8 mouse cellular contexts compared by ENCODE assay signal in the genomic region with DNA sequence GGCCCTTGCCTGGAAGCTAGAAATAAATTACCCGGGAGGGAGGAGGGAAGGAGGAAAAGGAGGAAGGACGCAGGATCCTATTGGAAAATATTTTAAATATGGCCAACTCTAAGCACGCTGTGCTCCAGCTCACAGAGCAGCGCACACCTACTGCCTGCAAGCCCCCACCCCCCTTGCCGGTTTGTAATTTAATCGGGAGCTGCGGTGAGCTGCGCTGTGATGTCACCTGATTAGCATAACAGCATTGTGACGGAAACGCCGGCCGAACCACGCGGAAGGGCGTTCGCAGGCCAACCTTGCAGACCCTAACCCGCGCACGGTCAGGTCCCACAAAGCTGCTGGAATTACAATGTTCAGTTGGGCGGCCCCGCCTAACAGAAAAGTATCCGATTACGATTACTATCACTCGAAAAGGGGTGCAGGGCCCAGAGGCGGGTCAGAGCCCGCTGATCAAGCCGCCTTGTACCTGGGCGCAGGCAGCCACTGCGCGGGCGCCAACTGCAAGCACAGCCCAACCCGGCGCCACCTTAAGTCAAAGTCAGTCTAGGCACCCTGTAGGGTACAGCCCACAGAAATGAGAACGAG.
DNase-seq lines count a peak whose midpoint lies in the region; ATAC-seq and TF ChIP-seq lines count a peak whose summit lies in the region.

No protein-coding gene starts in this region.

- peak overlapping the region; percentile 46 for H3K4me3 ChIP-seq in forebrain, embryonic 15.5 days
- H3K4me3 ChIP-seq in hindbrain, embryonic 12.5 days: peak overlapping the region; percentile 53
- peak overlapping the region; percentile 46 for H3K4me3 ChIP-seq in limb, embryonic 14.5 days (replicated peaks; ENCODE audit: low read length)
- H3K4me3 ChIP-seq in midbrain, embryonic 14.5 days (replicated peaks; ENCODE audit: low read depth, low read length): peak overlapping the region; percentile 47

- ATAC-seq in cerebellum, adult (ENCODE audit: insufficient number of reproducible peaks, low FRiP score, low TSS enrichment): peak; percentile 75
- ATAC-seq in forebrain, embryonic 15.5 days (replicated peaks): peak; percentile 94
- ATAC-seq in hindbrain, embryonic 12.5 days (ENCODE audit: low FRiP score): peak; percentile 94
- peak; percentile 91 for ATAC-seq in limb, embryonic 14.5 days (ENCODE audit: low FRiP score, low read depth)
- ATAC-seq in midbrain, embryonic 14.5 days (ENCODE audit: low FRiP score, low TSS enrichment): peak; percentile 92

- peaks cover 10% of the 10 kb centered on the region; the same call in 1 of the 2 replicates for H3K36me3 ChIP-seq in forebrain, embryonic 15.5 days
- H3K36me3 ChIP-seq in hindbrain, embryonic 12.5 days: no peaks in the 10 kb centered on the region
- peaks cover 4% of the 10 kb centered on the region; the same call in 1 of the 2 replicates for H3K36me3 ChIP-seq in limb, embryonic 14.5 days (ENCODE audit: control insufficient read depth, insufficient read depth, low read length)
- H3K36me3 ChIP-seq in midbrain, embryonic 14.5 days (ENCODE audit: control insufficient read depth, insufficient read depth, low read length): 0 out of 2 replicates have a peak, but pooled peaks cover 2% of the 10 kb centered on the region

- peak overlapping the region; percentile 33; the same call in 1 of the 2 replicates for H3K27ac ChIP-seq in forebrain, embryonic 15.5 days (replicated peaks)
- H3K27ac ChIP-seq in hindbrain, embryonic 12.5 days: peak overlapping the region; percentile 62
- peak overlapping the region; percentile 67 for H3K27ac ChIP-seq in limb, embryonic 14.5 days (replicated peaks; ENCODE audit: low read depth, low read length)
- peak overlapping the region; percentile 76 for H3K27ac ChIP-seq in midbrain, embryonic 14.5 days (replicated peaks; ENCODE audit: low read depth, low read length)

- peak overlapping the region; percentile 55 for H3K9ac ChIP-seq in forebrain, embryonic 15.5 days (replicated peaks)
- peak overlapping the region; percentile 66 for H3K9ac ChIP-seq in hindbrain, embryonic 12.5 days
- H3K9ac ChIP-seq in limb, embryonic 14.5 days (ENCODE audit: low read depth, low read length, severe bottlenecking): peak overlapping the region; percentile 57
- H3K9ac ChIP-seq in midbrain, embryonic 14.5 days (replicated peaks; ENCODE audit: low read length): peak overlapping the region; percentile 54

- H3K4me2 ChIP-seq in forebrain, embryonic 15.5 days (replicated peaks): peak overlapping the region; percentile 58
- peak overlapping the region; percentile 79 for H3K4me2 ChIP-seq in hindbrain, embryonic 12.5 days (replicated peaks)
- peak overlapping the region; percentile 79 for H3K4me2 ChIP-seq in limb, embryonic 14.5 days (replicated peaks; ENCODE audit: low read depth, low read length, severe bottlenecking)
- peak overlapping the region; percentile 86 for H3K4me2 ChIP-seq in midbrain, embryonic 14.5 days (ENCODE audit: low read length)

- WGBS in forebrain, embryonic 15.5 days: under 1% methylated on average over 34 of the region's 34 CpGs
- WGBS in hindbrain, embryonic 12.5 days: 1% methylated on average over 34 of the region's 34 CpGs
- WGBS in limb, embryonic 14.5 days: 1% methylated on average over 34 of the region's 34 CpGs
- WGBS in midbrain, embryonic 14.5 days: under 1% methylated on average over 34 of the region's 34 CpGs

- peaks cover 16% of the 10 kb centered on the region for H3K4me1 ChIP-seq in forebrain, embryonic 15.5 days
- peaks cover 15% of the 10 kb centered on the region for H3K4me1 ChIP-seq in hindbrain, embryonic 12.5 days
- H3K4me1 ChIP-seq in limb, embryonic 14.5 days (ENCODE audit: control insufficient read depth, insufficient read depth, low read length): peaks cover 15% of the 10 kb centered on the region
- peaks cover 10% of the 10 kb centered on the region for H3K4me1 ChIP-seq in midbrain, embryonic 14.5 days (ENCODE audit: control insufficient read depth, insufficient read depth, low read length)

- no peaks in the 10 kb centered on the region for H3K27me3 ChIP-seq in forebrain, embryonic 15.5 days
- no peaks in the 10 kb centered on the region for H3K27me3 ChIP-seq in hindbrain, embryonic 12.5 days
- no peaks in the 10 kb centered on the region for H3K27me3 ChIP-seq in limb, embryonic 14.5 days (ENCODE audit: control insufficient read depth, insufficient read depth, low read length)
- no peaks in the 10 kb centered on the region for H3K27me3 ChIP-seq in midbrain, embryonic 14.5 days (ENCODE audit: control insufficient read depth, insufficient read depth, low read length)

- peak; percentile 76 for DNase-seq in MEL-GATA-1-ER (ENCODE audit: extremely low read depth, low read depth)
- peak; percentile 74 for DNase-seq in limb, embryonic 14.5 days (ENCODE audit: low spot score)
- peak; percentile 84 for DNase-seq in midbrain, embryonic 14.5 days
- DNase-seq in spleen, postnatal 10 days (ENCODE audit: low spot score in 2 of 2): peak; percentile 69 to 81
- no peak for DNase-seq in layer of hippocampus, postnatal 36 days

- no peak for TF ChIP-seq POLR2A in limb, embryonic 14.5 days (IDR thresholded peaks at IDR 0.05; ENCODE audit: borderline replicate concordance, extremely low read depth, insufficient read depth, insufficient read length)

- H3K9me3 ChIP-seq in forebrain, embryonic 15.5 days: no peaks in the 10 kb centered on the region
- no peaks in the 10 kb centered on the region for H3K9me3 ChIP-seq in hindbrain, embryonic 12.5 days (replicated peaks)
- no peaks in the 10 kb centered on the region for H3K9me3 ChIP-seq in limb, embryonic 14.5 days (ENCODE audit: control insufficient read depth, low read length)
- no peaks in the 10 kb centered on the region for H3K9me3 ChIP-seq in midbrain, embryonic 14.5 days (ENCODE audit: control insufficient read depth, low read length)

Comparison
In these comparisons a context has a peak if more than half of its experiments do, and no peak if none do; other contexts are left out.
1. DNase-seq: peak in MEL-GATA-1-ER (single experiment), limb, embryonic 14.5 days (single experiment), midbrain, embryonic 14.5 days (single experiment) and spleen, postnatal 10 days (2 of 2); none in layer of hippocampus, postnatal 36 days (0 of 2).
2. Peak in every context shown above with its lines, with median percentiles within 50 percentile points of each other: ATAC-seq, H3K27ac ChIP-seq, H3K4me2 ChIP-seq, H3K4me3 ChIP-seq and H3K9ac ChIP-seq.